Mouse (Mus musculus) CD4-positive, CD25-positive, alpha-beta regulatory T cell, adult 4 months (primary cell): ENCODE measurements around the gene Gm12216. TPM values are rescaled to one million over a fixed set of nuclear protein-coding genes. Genes with fewer than 3 reads are reported as not detected.
"Not testable (repeated sequence)": the region's sequence is repeated elsewhere in the genome, so short reads cannot be mapped to it uniquely, and the experiment has no call there.

ENCODE experiments used
- ATAC-seq: one replicate; pipeline ENCODE4 v1.8.0; 2017
- polyA plus RNA-seq, 2 experiments: library from polyadenylated mRNA; unstranded; fragments of 100-300 nt; shearing (Covaris generic); gene quantifications; one replicate each; pipeline ENCODE4 v1.2.1; 2017

The Gm12216 gene
- 10 to 100 TPM; 31.5 to 32.1 TPM for polyA plus RNA-seq

DNA sequence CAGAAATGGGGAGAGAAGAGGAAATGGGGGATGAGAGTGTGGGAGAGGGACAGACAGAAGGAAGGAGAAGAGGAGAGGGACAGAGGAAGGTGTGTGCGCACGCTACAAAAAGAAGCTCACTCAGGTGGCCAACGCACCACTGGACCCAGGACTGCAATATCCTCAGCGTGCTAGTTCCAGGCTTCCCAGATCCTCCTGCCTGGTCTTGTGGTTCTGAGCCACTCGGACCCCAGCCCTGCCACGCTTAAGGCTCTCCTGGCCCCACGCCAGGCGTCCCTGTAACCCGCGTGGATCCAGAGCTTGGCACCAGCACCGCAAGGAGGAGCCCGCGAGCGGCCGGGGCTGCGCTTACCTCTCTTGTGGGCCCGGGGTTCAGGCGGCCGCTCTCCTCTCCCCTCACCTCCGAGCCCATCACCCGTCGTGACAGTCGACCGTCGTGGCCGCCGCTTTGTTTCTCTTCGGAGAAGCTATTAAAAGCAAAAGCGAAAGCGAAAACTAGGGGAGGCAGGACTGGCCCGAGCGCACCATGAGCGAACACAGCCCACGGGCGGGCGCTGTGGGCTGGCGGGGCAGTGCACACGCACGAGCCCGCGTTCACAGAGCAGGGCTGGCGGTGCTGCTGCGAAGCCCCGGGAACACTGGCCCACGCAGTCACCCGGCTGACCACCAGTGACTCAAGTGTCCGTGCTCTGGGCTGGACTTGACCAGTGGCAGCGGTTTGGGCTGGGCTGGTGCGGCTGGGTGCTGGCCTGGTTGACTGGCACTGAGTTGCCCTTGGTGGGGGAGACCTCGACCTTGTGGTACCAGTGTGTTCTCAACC lies at the start of gene Gm12216:
Gene Gm12216, minus strand, starts transcription at position 496 of the 820 bp plus-strand sequence.
- peak; percentile 87 for ATAC-seq

DNA sequence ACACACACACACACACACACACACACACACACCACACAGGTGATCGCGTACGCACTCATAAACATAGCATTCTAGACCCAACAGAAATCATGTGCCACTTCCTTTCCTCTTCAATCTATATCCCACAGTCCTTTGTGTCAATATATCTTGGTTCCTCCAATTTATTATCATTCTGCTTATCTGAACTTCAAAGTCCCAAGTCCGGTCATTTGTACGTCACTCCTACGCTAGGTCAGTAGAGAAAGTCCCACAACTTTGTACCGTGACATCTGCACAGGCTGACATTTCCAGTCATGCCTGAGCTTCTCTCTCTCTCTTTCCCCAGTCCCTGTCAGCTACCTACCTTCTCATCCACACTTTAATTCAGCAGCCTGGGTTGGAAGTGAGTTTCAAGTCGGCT lies 49.6 kb upstream of the Gm12216 start:
- no peak for ATAC-seq

DNA sequence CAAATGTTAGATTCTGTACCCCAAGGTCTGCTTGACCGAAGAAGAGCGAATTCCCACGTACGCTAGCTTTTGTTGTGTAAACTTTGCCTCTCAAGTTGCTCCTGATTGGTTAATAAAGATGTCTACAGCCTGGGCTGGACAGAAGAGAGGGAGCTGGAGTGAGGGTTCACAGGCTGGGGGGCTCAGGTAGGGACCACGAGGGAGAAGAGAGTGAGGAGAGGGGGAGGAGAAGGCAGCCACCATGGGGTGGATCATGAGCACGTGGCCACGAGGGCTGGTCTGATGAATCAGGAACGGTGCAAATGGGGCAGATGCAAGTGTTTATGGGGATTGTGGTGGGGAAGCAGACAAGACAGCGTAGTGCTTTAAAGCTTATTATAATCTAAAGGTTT lies 45.5 kb upstream of the Gm12216 start:
- no peak for ATAC-seq

DNA sequence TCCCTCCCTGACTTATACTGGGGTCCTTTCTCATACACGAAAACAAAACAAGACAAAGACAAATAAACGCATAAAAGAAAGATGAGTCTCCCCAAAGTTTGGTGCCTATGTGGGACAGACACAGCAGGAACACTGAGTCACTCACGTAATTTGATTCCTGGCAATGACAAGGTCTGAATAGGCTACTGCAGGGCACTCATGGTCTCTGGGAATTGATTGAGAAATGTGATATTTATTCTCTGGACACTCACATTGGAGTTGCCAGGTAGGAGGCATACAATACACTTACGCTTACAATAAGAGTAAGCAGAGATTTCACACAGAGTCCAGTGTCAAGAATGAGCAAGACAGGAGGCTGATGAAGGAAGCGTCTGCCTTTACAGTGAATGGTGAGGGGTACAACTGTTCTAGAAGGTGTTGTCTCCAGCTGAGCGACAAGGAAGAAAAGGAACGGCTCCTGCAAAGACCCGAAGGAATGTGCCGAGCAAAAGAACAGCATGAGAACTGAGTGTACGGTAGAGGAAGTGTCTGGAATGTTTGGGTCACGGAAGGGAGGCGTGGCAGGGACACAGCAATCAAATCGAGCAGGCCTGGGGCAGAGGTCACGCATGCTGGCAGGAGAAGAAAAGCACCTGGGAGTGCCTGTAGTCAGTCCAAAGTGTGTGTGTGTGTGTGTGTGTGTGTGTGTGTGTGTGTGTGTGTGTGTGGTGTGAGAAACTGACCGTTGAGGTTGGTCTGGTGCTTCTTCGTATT lies 44.9 kb upstream of the Gm12216 start:
- no peak for ATAC-seq

DNA sequence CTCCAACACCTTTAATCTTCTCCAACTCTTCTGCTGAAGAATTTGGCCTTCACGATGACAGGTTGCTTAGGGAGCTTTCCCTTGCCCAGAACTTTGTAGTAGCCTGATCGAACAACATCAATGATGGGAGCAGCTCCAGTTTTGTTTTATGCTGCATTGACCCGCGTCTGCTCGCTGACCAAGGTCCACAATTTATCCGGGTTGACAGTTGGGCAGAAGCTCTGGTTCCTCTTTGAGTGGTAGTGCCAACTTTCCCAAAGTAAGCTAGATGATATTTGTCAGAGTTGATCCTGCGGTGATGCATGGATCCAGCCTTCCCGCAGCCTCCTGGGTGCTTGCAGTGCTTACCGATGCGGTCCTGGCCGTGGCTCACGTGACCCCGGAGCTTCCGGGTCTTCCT lies 43.7 kb upstream of the Gm12216 start:
- no peak for ATAC-seq

DNA sequence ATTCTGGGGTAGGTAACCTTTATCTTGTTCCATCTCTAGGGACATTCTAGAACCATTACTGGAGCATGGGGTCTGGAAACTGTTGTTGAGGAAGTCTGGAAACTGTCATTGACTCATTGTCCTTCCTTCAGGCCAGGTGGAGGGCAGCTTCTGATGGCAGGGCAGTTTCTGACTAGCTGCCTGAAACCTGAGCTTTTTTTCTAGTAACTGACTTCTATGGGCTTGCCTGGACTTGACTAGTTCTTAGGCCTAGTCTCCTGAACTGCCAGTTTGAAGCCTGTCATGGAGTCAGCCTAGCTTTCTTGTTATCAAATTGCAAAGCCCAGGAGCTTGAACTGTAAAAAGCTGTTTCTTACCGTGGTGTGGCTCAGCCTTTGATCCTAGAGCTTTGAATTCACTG lies 41.9 kb upstream of the Gm12216 start:
- ATAC-seq: no peak

DNA sequence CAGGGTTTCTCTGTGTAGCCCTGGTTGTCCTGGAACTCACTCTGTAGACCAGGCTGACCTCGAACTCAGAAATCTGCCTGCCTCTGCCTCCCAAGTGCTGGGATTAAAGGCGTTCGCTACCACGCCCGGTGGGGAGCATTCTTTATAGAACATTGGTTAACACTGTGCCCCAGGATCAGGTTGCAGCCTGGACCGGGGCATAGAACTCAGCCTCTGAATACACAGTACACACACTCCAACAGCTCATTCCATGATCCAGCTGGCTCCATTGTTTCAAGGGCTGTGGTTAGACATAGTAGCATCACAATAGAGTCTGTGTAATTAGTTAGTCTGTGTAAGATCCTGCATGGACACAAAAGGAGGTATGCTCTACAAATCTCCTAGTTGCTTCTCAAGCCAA lies 40.9 kb upstream of the Gm12216 start:
- ATAC-seq: no peak

DNA sequence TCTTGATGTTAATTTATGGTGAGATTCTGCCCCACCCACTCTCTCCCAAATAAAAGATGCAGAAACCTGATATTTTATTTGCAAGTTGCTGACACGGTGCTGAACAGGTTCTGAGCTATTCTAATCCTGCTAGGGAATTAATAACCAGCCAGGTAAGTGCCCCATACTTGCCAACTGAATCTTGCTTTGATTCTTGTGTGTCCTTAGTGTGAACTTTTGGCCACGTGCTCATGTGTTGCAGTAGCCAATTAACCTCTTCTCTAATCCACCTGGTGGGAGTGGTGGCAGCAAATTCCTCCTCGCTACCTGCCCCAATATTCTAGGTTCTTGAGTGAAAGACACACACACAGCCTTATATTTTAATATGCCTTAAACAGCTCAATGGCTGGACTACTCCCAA lies 39.9 kb upstream of the Gm12216 start:
- ATAC-seq: no peak

DNA sequence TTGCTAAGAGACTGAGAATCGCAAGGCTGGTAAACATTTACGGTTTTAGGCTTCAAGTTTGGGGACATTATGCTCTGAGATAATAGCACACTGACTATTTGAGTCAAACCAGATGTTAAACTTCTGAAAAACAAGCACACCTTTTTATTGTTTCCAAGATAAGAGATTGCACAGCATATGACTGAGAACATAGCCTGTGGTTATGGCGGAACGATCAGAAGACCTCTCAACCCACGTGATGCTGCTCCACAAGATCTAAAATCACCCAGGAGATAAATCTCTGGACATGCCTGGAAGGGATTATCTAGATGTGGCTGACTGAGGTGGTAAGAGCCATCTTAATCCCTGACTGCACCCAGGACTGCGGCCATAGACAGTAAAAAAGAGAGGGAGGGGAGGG lies 37.9 kb upstream of the Gm12216 start:
- ATAC-seq: no peak

DNA sequence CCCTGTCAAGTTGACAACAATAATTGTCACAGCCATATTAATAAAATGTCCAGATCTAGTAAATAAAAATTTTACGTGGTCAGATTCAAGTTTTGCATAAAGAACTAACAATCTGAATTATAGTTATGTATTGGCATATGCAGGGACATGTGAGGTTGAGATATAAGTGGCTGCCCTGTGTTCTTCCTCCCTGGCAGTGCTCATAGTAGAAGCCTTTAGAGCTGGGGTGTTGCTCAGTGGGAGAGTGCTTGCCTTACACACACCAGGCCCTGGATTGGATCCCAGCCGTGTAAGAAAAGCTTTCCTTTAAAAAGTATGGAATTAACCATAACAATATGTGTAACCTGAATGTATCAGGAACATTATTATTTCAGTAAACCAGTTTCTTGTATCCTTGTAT lies 34.4 kb upstream of the Gm12216 start:
- no peak for ATAC-seq

DNA sequence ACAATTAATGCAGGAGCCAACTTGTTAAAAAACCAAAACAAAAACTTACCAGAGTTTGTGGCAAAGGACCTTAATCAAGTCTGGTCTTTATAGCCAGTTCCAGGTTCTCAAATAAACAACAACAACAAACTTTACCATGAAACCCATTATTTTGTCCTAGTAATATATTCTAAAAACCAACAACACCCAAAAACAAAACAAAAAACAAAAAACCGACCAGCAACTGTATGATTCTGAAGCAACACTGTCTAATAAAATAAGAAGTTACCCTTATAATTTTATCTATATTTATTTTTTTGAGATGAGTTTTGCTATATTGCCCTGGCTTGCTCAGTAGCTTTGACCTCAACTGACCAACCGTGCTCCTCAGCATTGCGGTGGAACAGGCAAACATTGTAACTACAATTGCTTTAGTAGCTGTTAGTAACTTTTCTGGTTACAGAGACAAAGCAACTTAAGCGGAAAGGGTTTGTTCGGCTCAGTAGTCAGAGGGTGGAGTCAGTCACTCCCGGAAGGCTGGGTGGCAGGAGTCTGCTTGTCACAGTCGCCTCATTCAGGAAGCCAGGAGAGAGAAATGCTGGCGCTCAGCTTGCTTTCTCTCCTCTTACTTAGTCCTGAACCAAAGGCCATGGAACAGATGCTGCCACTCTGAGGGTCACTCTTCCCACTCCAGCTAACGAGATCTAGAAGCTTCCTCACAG lies 33.8 kb upstream of the Gm12216 start:
- ATAC-seq: peak; percentile 57

DNA sequence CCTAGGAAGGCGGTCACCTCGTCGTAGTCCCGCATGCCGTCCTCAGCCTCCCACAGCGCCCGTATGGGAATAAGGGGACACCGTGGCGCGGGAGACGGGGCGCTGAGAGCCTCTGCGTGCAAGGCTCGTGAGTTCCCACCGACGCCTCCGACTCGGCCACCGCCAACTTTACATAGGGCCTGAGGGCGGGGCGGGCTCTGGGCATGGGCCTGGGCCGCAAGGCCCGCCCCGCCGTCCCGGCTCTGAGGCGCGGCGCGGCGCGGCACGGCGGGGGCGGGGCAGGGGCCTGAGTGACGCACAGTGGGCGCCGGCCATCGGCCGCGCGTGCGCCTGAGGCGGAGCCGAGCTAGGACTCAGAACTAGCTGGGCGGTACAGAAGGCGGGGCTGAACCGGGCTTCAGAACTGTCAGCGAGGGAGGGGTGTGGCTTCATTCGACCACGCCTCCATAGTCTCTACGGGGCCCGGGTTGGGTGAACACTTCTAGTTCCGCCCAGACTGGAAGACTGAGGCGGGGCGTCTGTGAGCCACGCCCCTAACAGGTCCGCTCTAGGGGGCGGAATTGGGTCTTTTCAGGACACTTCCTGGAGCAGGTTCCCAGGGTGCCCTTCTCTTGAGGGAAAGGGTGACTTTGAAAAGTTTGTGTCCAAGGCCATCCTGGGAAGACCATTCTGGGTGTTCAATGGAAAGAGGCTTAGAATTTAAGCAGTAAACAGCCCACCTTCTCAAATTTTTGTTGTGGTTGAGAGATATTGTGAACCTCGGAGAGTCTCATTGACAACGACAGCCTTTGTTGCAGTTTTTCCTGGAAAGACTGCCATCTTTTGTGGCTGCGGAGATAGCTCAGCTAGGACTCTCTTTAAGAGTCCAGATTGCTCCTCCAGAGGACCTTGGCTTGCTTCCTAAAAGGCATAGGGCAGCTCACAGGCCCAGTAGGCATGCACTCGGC lies 32.7 kb upstream of the Gm12216 start, which contains the start of gene Slc22a5:
Gene Slc22a5, minus strand, starts transcription at position 156 of the 947 bp plus-strand sequence.
- peak; percentile 94 for ATAC-seq

DNA sequence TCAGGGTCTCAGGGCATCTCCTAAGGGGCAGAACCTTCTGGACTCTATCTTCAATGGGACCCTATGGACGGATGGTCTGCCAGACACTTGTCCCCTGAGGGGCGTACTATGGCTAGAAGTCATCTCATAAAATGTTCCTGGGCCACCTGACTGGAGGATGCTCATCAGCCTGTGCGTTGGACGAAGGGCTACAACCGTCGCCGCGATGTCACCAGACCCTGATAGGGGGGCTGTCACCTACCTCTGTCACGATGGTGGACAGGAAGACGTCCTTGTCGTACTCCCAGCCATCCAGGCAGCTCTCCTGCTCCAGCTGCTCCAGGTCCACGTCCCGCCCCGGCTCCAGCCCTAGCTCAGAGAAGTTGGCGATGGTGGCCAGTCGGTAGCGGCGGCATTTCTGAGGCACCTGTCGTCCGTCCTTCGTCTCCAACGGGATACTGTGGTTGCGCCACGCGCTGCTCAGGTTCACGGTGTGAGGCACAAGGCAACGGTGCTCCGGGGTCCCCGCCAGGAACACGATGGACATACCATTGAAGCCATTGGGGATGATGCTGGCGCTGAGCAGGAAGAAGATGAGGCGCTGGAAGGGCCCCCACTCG lies 31.9 kb upstream of the Gm12216 start:
- ATAC-seq: no peak

DNA sequence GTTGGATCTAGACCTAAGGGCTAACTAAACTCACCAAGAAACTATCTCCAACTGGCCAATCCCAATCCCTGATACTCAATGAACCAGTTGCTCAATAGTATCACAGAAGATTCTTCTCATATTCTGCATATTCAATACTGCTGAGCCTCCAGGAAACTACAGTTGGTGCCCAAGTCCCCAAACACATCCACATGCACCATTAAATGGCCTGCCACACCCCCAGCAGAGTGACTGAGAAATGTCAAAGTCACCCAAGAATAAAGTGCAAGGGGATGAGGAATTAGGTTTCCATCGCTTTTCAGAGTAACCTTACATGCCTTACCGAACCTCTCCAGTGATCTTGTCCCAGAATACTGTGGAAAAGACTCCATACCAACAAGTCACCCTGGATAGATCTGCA lies 31.2 kb upstream of the Gm12216 start:
- no peak for ATAC-seq

DNA sequence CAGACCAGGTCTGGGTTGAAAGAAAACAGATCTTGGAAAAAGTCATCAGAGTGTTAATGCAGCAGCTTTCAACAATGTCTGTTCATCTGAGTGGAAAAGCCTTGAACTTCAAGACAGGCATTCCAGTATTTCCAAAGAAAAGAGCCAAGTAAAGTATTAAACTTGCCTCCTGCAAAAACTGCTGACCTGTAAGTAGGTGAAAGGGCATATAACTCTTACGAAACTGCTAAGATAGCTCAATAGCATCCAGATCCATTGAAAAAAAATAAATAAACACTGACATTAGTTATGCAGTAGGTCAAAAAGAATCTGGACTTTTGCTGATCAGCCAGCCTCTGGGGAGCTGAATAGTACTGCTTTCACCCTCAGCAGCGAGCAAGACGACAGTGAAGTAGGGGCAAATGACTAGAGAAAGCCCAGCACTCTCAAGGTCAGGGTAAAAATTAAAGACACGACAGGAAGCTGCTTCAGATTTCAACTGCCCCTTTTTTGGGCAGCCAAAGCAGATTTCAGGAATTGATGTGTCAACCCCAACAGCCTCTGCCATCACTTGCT lies 30.1 kb upstream of the Gm12216 start:
- ATAC-seq: no peak

DNA sequence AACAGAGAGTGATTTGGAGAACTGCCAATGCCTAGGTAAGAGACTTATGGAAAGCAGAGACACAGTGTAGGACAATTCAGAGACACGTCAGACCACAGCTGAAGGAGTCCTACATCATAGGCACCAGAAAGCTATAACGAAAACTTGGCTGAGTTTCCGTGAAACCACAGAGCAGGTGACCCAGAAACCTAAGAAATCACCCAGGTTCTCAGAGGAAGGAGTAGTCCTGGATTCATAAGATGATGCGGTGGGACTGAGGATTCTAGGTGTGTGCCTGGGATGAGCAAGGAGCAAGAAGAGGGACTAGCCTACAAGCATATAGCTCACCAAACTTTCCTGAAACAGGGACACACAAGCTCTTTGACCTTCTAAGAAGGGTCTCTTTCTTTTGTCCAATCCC lies 29.2 kb upstream of the Gm12216 start:
- no peak for ATAC-seq

DNA sequence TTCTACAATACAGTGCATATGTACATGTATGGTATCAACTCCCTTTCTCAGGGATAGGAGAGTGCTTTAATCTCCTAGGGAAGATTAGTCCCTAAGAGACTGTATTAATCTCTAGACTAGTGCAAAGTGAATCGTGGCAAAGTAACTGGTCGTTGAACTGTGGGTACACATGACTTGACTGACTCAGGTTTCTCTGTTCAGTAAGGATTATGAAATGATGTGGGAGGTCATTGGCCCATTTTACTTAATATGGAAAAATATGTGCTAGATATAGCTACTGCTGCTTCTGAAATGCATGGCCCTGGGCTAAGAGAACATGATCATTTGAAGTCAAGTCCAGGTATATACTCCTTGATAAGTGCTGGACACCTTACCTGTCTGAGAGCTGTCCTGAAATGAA lies 24.2 kb upstream of the Gm12216 start:
- no peak for ATAC-seq

DNA sequence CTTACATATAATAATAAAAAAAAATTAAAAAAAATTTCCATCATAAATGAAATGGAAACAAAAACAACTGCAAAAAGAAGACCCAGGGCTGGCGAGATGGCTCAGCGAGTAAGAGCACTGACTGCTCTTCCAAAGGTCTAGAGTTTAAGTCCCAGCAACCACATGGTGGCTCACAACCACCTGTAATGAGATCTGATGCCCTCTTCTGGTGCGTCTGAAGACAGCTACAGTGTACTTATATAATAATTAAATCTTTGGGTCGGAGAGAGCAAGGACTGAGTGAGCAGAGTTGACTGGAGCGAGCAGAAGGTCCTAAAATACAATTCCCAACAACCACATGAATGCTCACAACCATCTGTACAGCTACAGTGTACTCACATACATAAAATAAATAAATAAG lies 19.0 kb upstream of the Gm12216 start:
- not testable (repeated sequence) for ATAC-seq

DNA sequence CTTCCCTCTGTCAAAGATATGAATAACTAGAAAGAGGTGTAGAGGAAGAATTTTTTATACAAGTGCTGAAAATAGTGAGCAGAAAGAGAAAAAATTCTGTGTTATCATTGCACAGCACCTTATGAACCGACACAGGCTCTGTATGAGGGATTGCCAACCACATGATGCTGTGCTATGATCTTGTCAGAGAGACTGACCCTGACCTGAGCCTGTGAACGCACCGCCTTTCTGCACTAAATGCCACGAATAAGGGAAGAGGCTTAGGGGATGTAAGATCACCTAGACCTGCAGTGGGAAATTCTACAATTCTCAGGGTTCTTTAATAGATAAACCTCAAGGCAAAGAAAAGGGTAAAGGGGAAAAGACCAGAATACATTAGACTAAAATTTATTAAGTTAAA lies 17.4 kb upstream of the Gm12216 start:
- no peak for ATAC-seq

DNA sequence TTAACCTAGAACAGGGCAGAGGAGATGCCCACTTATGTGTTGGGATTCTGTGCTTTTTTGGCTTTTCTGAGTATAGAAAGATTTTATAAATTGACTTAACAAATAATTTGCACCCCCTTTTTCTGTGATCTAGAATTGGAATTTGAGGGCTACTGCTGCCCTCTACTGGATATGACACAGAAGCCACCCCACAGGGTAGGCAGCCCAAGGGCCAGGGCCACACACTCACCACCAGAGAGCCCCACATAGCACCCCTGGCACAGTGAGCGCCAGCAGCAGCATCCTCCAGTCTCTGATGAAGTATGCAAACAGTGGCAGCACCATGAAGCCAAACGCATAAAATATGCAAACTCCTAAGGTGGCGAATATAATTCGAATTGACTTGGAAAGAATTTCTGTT lies 15.7 kb upstream of the Gm12216 start:
- peak; percentile 45 for ATAC-seq

DNA sequence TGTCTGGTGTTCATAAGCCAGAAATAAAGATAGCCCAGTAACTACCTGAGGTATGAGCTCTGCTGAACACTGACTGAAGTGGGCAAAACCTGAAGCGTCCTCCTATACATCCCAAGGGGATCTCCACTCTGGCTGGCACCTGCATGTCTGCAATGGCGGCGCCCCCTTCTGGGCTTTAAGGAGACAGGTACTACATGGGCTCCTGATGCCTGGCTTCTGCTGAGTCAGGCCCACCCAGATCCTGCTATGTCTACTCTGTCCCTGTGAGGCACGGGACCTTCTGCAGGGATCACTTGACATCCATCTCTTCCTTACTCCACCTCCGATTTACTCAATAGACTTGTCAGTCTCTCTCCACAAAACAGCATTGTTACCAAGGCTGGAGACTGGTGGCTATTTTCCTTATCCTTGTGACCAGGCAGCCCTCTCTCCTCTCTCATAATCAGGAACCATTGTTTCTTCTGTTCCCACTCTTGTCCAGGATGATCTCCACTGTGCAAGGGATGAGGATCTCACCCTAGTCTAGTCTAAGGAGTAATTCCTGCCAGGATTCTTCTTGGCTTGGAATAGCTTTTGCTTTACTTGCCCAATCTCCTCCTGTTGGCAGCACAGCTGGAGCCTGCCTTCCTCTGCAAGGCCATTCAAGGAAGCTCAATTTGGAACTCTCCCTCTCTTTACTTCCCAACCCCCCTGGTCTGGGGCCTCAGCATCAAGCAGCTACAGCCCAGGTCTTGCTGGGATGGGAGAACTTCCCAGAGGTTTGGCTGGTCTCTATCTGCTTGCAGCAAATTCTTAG lies 15.1 kb upstream of the Gm12216 start:
- not testable (repeated sequence) for ATAC-seq
